Mouse (Mus musculus) liver, embryonic 13.5 days (tissue): ENCODE measurements around the gene Spag5. TPM values are rescaled to one million over a fixed set of nuclear protein-coding genes. Genes with fewer than 3 reads are reported as not detected.
"Not testable (repeated sequence)": the region's sequence is repeated elsewhere in the genome, so short reads cannot be mapped to it uniquely, and the experiment has no call there.

Experiments
- ATAC-seq: fragments of 200-750 bp; cut with Nextera tagmentation; 2 replicates; pipeline ENCODE4 v1.8.0; 2017; ENCODE audit warnings: low read depth, mild to moderate bottlenecking, moderate number of reproducible peaks, moderate library complexity
- DNase-seq: peaks from one replicate; pipeline ENCODE4 v3.0.0; 2022
- H3K27ac ChIP-seq: fragments of 300-500 bp; sonication (generic); 2 replicates; pipeline ENCODE4 v1.5.1; 2015; ENCODE audit warnings: moderate library complexity, mild to moderate bottlenecking, inconsistent platforms
- H3K27me3 ChIP-seq: fragments of 300-500 bp; sonication (generic); 2 replicates; pipeline ENCODE4 v1.6.1; 2015; ENCODE audit warnings: mild to moderate bottlenecking, inconsistent platforms
- H3K36me3 ChIP-seq: fragments of 300-500 bp; sonication (generic); 2 replicates; pipeline ENCODE4 v1.6.1; 2015; ENCODE audit warnings: mild to moderate bottlenecking, inconsistent platforms
- H3K4me1 ChIP-seq: fragments of 300-500 bp; sonication (generic); replicated peaks from 2 replicates; pipeline ENCODE4 v1.6.1; 2015; ENCODE audit warnings: inconsistent platforms
- H3K4me2 ChIP-seq: fragments of 300-500 bp; sonication (generic); 2 replicates; pipeline ENCODE4 v1.6.1; 2015; ENCODE audit warnings: inconsistent platforms, mild to moderate bottlenecking, moderate library complexity
- H3K4me3 ChIP-seq: fragments of 300-500 bp; sonication (generic); replicated peaks from 2 replicates; pipeline ENCODE4 v1.5.1; 2015; ENCODE audit warnings: mild to moderate bottlenecking, inconsistent platforms
- H3K9ac ChIP-seq: fragments of 300-500 bp; sonication (generic); 2 replicates; pipeline ENCODE4 v1.6.1; 2015; ENCODE audit warnings: mild to moderate bottlenecking, inconsistent platforms
- H3K9me3 ChIP-seq: fragments of 300-500 bp; sonication (generic); replicated peaks from 2 replicates; pipeline ENCODE4 v1.6.1; 2016; ENCODE audit warnings: inconsistent platforms
- WGBS: fragments of 180-500 bp; shearing (Covaris S2); methylation state at CpG from one replicate; pipeline ENCODE4 v1.1.7; 2015; ENCODE audit not compliant: insufficient replicate concordance; 5-methylcytosine and 5-hydroxymethylcytosine counted together
- polyA plus RNA-seq: library from polyadenylated mRNA; unstranded; fragments of >200 nt; fragmentation: Nextera tagmentation; extraction: Ambion mirVana; gene quantifications from 2 replicates; pipeline ENCODE4 v1.2.1, GENCODE M21; 2015

Gene Spag5
- 30.3 and 32.6 TPM in 2 replicates for polyA plus RNA-seq

DNA sequence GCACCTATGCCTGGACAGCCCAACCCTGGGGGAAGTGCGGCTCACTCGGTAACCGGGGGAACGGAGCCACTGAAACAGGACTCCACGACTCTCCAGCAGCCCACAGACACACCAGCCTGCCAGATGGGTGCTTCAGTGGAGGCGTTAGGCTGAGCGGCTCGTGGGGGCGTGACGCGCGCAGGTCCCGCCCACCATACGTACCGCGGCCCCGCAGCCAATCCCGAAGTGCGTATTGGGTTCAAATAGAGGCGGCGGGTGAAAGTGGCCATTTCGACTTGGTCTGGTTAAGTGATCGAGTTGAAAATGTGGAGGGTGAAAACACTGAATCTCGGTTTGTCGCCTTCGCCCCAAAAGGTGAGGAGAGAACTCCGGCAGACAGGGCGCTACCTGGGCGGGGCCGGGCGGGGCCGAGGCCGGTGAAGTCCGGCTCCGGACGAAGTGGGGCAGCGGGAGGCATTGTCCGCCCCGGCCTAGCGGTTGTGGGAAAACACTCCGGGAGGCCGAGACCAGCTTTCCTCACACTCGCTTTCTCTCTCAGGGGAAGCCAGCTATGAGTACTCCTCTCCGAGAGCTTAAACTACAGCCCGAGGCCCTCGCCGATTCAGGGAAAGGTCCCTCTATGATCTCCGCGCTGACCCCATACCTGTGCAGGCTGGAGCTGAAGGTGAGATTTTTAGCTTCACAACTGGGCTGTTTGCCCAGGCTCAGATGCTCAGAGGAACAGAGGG is at the start of gene Spag5:
Gene Spag5, plus strand, starts transcription at position 173 of the 728 bp plus-strand sequence.
- Histone ChIP-seq H3K27me3 (no peaks in the 10 kb centered on the region), H3K27ac (peak within 1 kb of the TSS; percentile 88), H3K36me3 (peaks cover 35% of the 10 kb centered on the region), H3K9me3 (no peaks in the 10 kb centered on the region), H3K9ac (peak within 1 kb of the TSS; percentile 94), H3K4me1 (peaks cover 46% of the 10 kb centered on the region), H3K4me2 (peak within 1 kb of the TSS; percentile 70), H3K4me3 (peak within 1 kb of the TSS; percentile 95)
- ATAC-seq (peak; percentile 99), DNase-seq (peak; percentile 88)
- WGBS, result under 1% methylated on average over 49 of the region's 49 CpGs

DNA sequence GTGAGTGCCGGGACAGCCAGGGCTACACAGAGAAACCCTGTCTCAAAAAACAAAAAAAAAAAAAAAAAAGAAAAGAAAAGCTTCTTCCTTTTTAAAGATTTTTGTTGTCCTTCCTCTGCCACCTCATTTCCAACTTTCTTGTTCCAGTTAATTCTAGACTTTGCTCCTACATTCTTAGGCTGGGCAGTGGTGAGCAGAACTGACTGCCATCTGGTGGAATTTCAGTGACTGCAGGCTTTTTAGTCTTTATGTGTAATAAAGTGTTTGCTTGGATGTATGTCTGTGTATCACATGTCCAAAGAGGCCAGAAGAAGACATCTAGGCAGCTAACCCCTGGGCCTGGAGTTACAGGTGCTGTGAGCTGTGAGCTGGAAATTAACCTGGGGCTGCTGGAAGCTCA is 44.7 kb upstream of the Spag5 start:
- no peak for DNase-seq
- Histone ChIP-seq H3K27ac (no peak overlapping the region), H3K4me3 (no peak overlapping the region), H3K36me3 (peaks cover 32% of the 10 kb centered on the region), H3K4me2 (no peak overlapping the region), H3K4me1 (0 out of 2 replicates have a peak, but pooled peaks cover 2% of the 10 kb centered on the region), H3K9ac (no peak overlapping the region), H3K27me3 (no peaks in the 10 kb centered on the region), H3K9me3 (no peaks in the 10 kb centered on the region)
- WGBS, result 89% methylated on average over 1 of the region's 1 CpGs
- no peak for ATAC-seq

DNA sequence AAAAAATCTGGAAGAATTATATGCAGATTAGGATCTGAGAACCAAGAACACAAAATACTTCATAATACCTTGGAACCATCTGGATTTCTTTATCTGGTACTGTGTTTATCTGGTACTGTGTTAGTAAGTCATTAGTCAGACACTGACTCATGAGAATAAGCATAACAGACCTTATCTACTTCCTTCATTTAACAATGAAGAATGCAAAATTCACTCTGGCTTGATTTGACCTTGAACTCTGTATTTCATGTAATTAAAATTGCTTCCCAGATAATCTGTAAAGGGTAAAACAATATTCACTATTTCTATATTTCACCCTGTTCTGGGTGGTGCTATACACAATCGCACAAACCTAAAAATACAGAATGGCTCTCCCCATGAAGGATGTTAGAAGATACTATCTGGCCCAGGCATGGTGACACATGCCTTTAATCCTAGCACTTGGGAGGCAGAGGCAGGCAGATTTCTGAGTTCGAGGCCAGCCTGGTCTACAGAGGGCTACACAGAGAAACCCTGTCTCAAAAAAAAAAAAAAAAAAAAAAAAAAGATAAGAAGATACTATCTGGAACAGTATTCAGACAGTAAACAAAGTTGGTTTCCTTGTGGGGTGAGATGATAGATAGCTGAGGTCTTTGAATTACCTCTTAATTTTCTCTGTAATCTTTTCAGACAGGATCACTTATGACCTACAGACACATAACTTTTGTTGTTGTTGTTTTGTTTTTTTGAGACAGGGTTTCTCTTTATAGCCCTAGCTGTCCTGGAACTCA is 40.7 kb upstream of the Spag5 start:
- H3K36me3 ChIP-seq, result peaks cover 24% of the 10 kb centered on the region
- H3K4me1 ChIP-seq, result peaks cover 25% of the 10 kb centered on the region
- H3K4me2 ChIP-seq, result peak overlapping the region; percentile 97
- H3K27me3 ChIP-seq, result no peaks in the 10 kb centered on the region
- DNase-seq (no peak), ATAC-seq (no peak)
- peak overlapping the region; percentile 55 for H3K9ac ChIP-seq
- H3K4me3 ChIP-seq, result peak overlapping the region; percentile 92
- no peaks in the 10 kb centered on the region for H3K9me3 ChIP-seq
- 87% methylated on average over 2 of the region's 2 CpGs for WGBS
- no peak overlapping the region for H3K27ac ChIP-seq

DNA sequence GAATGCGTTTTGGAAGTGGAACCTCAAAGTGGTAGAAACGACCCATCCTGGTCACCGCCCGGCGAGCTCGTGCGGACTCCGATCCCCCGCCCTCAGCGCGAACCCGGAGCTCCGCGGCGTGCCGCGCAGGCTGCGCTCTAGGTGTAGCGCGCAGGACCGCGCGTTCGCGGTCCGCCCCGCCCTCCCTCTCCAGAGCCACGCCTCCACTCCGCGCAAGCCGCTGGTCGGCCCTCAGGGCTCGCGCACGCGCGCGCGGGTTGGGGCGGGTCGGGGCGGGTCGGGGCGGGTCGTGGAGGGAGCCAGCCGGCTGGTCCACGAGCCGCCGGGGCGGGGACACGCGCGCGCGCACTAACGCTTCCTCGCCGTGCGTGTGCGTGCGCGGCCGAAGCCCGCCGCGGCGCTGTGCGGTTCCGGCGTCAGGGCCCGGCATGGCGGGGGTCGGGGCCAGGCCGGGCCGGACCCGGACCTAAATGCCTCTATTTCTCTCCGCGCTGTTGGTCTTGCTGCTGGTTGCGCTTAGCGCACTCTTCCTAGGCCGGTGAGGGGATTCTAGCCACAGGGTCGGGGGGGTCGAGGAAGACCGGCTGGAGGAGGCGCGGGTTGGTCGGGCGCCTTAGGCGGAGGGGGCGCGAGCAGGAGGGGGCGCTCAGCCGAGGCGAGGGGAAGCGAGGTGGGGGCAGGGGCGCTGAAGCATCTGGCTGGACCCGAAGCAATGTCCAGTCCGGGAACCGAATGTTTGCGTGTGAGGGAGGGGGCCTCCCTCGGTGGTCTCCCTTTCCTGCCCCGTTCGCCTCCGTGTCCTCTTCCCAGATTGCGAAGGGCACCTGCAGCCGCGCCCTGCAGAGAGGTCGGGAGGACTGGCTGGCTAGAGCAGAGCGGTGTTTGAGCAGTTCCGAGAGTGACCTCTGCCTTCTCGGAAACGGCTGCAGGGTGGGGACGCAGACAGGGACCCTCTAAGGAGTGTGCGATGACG is 39.7 kb upstream of the Spag5 start, which contains the start of gene 2610507B11Rik:
Gene 2610507B11Rik, plus strand, starts transcription at position 373 of the 973 bp plus-strand sequence.
- peak; percentile 89 for DNase-seq
- H3K4me3 ChIP-seq, result peak within 1 kb of the TSS; percentile 92
- peak within 1 kb of the TSS; percentile 93 for H3K9ac ChIP-seq
- peak within 1 kb of the TSS; percentile 97 for H3K4me2 ChIP-seq
- ATAC-seq, result peak; percentile 98
- H3K27ac ChIP-seq, result peak within 1 kb of the TSS; percentile 84
- H3K4me1 ChIP-seq, result peaks cover 25% of the 10 kb centered on the region
- peaks cover 33% of the 10 kb centered on the region for H3K36me3 ChIP-seq
- H3K27me3 ChIP-seq, result no peaks in the 10 kb centered on the region
- H3K9me3 ChIP-seq, result no peaks in the 10 kb centered on the region
- under 1% methylated on average over 110 of the region's 115 CpGs for WGBS

DNA sequence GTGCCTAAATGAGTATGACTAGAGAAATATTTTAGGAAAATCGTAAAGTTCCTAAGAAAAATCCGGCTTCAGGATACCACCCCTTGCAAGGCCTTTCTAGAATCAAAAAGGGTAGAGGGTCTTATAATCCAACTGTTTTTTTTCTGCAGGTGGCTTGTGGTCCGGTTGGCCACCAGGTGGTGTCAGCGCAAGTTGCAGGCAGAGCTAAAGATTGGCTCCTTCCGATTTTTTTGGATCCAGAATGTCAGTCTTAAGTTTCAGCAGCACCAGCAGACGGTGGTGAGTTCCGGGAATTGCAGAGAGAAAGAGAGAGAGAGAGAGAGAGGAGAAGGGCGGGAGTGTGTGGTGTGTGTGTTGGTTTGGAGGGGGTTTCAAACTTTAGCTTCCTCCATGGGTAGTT is 38.8 kb upstream of the Spag5 start:
- ATAC-seq (no peak), DNase-seq (peak; percentile 47)
- H3K4me1 ChIP-seq, result peaks cover 25% of the 10 kb centered on the region
- no peaks in the 10 kb centered on the region for H3K9me3 ChIP-seq
- peak overlapping the region; percentile 93 for H3K9ac ChIP-seq
- H3K36me3 ChIP-seq, result peaks cover 42% of the 10 kb centered on the region
- peak overlapping the region; percentile 97 for H3K4me2 ChIP-seq
- peak overlapping the region; percentile 84 for H3K27ac ChIP-seq
- H3K4me3 ChIP-seq, result peak overlapping the region; percentile 92
- 3% methylated on average over 8 of the region's 8 CpGs for WGBS
- no peaks in the 10 kb centered on the region for H3K27me3 ChIP-seq

DNA sequence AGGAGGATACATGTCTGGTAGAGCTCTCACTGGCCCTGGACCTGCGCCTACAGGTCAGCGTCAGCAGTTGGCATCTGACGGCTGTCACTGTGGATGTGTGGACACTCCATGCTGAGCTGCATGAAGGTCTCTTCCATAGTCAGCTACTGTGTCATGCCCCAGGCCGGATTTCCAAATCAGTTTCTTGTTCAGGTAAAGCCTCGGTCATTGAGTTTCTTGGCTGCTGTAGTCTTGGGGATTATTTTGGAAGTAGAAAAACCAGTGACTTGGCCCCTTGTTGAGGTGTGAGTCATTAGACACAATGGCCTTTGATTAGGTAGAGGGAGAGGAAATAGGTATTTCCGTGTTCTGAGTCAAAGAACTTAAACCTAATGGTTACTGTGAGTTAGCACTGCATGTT is 35.8 kb upstream of the Spag5 start:
- Histone ChIP-seq H3K36me3 (peaks cover 69% of the 10 kb centered on the region), H3K4me1 (peaks cover 25% of the 10 kb centered on the region), H3K27me3 (no peaks in the 10 kb centered on the region), H3K4me3 (no peak overlapping the region), H3K9ac (no peak overlapping the region), H3K9me3 (no peaks in the 10 kb centered on the region), H3K27ac (no peak overlapping the region), H3K4me2 (no peak overlapping the region)
- ATAC-seq (no peak), DNase-seq (no peak)
- 85% methylated on average over 6 of the region's 6 CpGs for WGBS

DNA sequence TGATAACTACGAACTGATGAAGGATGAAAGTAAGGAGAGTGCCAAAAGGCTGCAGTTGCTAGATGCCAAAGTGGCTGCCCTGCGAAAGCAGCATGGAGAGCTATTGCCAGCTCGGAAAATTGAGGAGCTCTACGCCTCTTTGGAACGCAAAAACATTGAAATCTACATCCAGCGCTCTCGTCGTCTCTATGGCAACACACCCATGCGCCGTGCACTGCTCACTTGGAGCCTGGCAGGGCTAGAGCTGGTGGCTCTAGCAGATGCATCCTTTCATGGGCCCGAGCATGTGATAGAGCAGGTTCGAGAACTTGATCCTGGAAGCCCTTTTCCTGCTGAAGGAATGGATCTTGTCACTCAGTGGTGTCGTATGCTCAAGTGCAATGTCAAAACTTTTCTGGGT is 29.3 kb upstream of the Spag5 start:
- Histone ChIP-seq H3K27ac (no peak overlapping the region), H3K9me3 (no peaks in the 10 kb centered on the region), H3K9ac (no peak overlapping the region), H3K4me1 (no peaks in the 10 kb centered on the region), H3K27me3 (no peaks in the 10 kb centered on the region), H3K4me3 (no peak overlapping the region), H3K36me3 (peaks cover 95% of the 10 kb centered on the region), H3K4me2 (no peak overlapping the region)
- WGBS, result 85% methylated on average over 13 of the region's 13 CpGs
- no peak for DNase-seq
- ATAC-seq, result no peak

DNA sequence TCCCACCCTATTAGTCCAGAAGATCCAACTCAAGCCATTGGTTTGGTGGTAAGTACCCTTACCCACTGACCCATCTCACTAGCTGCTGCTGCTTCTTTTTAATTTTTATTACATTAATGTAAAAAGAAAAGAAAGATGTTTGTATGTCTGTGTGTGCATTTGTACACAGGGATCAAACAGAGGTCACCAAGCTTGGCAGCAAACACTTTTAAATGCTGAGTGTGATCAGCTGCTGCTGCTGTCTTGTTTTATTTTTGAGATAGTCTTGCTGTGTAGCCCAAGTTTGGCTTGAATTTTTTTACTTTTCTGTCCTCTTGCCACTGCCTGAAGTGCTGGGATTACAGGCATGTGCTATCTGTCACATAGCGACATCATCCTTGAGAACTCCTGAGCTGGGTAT is 25.7 kb upstream of the Spag5 start:
- no peaks in the 10 kb centered on the region for H3K9me3 ChIP-seq
- no peaks in the 10 kb centered on the region for H3K27me3 ChIP-seq
- H3K4me3 ChIP-seq, result no peak overlapping the region
- 97% methylated on average over 1 of the region's 1 CpGs for WGBS
- H3K4me2 ChIP-seq, result no peak overlapping the region
- H3K27ac ChIP-seq, result no peak overlapping the region
- no peak overlapping the region for H3K9ac ChIP-seq
- H3K36me3 ChIP-seq, result peaks cover 98% of the 10 kb centered on the region
- no peaks in the 10 kb centered on the region for H3K4me1 ChIP-seq
- DNase-seq, result no peak
- no peak for ATAC-seq

DNA sequence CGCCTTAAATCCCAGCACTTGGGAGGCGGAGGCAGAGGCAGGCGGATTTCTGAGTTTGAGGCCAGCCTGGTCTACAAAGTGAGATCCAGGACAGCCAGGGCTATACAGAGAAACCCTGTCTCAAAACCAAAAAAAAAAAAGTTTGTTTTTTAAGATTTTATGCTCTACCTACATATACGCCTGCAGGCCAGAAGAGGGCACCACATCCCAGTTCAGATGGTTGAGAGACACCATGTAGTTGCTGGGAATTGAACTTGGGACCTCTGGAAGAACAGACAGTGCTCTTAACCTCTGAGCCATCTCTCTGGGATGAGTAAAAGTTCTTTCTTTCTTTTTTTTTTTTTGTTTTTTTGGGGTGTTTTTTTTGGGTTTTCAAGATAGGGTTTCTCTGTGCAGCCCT is 25.2 kb upstream of the Spag5 start:
- not testable (repeated sequence) for H3K9ac ChIP-seq, H3K4me1 ChIP-seq, H3K27ac ChIP-seq, H3K9me3 ChIP-seq, ATAC-seq, H3K4me3 ChIP-seq, H3K4me2 ChIP-seq, H3K27me3 ChIP-seq, DNase-seq
- peaks cover 100% of the 10 kb centered on the region for H3K36me3 ChIP-seq
- 83% methylated on average over 4 of the region's 4 CpGs for WGBS

DNA sequence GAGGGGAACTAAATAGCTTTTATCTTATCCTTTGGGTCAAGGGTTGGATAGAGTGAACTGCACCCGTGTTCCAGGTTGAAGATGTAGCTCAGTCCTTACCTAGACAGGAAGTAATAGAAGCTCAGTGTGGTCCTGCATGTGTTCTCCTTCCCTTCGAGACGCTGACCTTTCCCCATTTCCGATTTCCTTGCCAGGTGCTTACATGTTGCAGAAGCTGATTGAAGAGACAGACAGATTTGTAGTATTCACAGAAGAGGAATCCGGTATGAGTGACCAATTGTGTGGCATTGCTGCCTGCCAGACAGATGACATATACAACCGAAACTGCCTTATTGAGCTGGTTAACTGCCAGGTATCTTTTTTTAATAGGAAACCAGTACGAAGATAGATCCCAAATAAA is 22.5 kb upstream of the Spag5 start:
- Histone ChIP-seq H3K4me2 (no peak overlapping the region), H3K4me3 (no peak overlapping the region), H3K9ac (no peak overlapping the region), H3K9me3 (no peaks in the 10 kb centered on the region), H3K36me3 (peaks cover 99% of the 10 kb centered on the region), H3K4me1 (no peaks in the 10 kb centered on the region), H3K27me3 (no peaks in the 10 kb centered on the region), H3K27ac (no peak overlapping the region)
- DNase-seq (no peak), ATAC-seq (no peak)
- WGBS, result 81% methylated on average over 7 of the region's 7 CpGs

DNA sequence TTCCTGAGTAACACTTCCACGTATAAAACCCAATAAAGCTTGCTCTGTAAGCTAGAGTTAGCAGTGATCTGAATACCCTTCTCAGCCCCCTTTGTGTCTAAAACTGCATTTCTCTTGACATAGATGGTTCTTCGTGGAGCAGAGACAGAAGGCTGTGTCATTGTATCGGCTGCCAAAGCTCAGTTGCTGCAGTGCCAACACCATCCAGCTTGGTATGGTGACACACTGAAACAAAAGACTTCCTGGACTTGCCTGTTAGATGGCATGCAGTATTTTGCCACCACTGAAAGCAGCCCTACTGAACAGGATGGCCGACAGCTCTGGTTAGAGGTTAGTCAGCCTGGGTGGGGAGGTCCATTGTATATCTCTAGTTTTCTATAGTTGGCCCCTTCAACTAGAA is 21.7 kb upstream of the Spag5 start:
- no peak overlapping the region for H3K4me2 ChIP-seq
- peaks cover 99% of the 10 kb centered on the region for H3K36me3 ChIP-seq
- H3K27ac ChIP-seq, result no peak overlapping the region
- no peak for ATAC-seq
- H3K9ac ChIP-seq, result no peak overlapping the region
- WGBS, result 84% methylated on average over 4 of the region's 4 CpGs
- H3K27me3 ChIP-seq, result no peaks in the 10 kb centered on the region
- no peak overlapping the region for H3K4me3 ChIP-seq
- H3K4me1 ChIP-seq, result no peaks in the 10 kb centered on the region
- DNase-seq, result no peak
- no peaks in the 10 kb centered on the region for H3K9me3 ChIP-seq
